Mouse (Mus musculus) T-helper 1 cell (primary cell): Measurements from ENCODE around the gene Isoc2b.
"Not testable (repeated sequence)": the region's sequence is repeated elsewhere in the genome, so short reads cannot be mapped to it uniquely, and the experiment has no call there.

Experiments
- in situ Hi-C: fragments of 300-600 bp; cut with MboI, MseI; formaldehyde crosslinking; loops from one replicate; pipeline ENCODE4 v1.15.1; 2025; ENCODE audit warnings: high pct_unique_total_duplicates

Isoc2b gene

GRCm38 (mm10) chr7:4870133-4870532, at the start of gene Isoc2b:
Isoc2b (minus strand) TSS chr7:4870258.
- in situ Hi-C loops: loop anchor here (5.0 kb wide), 1 partner anchor 423 kb away; the partner anchor contains the start of gene Rdh13

GRCm38 (mm10) chr7:4919096-4919495, 49.0 kb upstream of the Isoc2b start:
- in situ Hi-C loops: no loop called here

- in situ Hi-C loops: no loop called here
Observed at GRCm38 (mm10) chr7:4918681-4919080, 48.6 kb upstream of the Isoc2b start.

- in situ Hi-C loops: no loop called here
Observed at GRCm38 (mm10) chr7:4917494-4917893, 47.4 kb upstream of the Isoc2b start.

- in situ Hi-C loops: no loop called here
Observed at GRCm38 (mm10) chr7:4915669-4916416, 45.8 kb upstream of the Isoc2b start.

GRCm38 (mm10) chr7:4915007-4915665, 45.1 kb upstream of the Isoc2b start, which contains the start of gene Zfp628:
Zfp628 (plus strand) TSS chr7:4915217.
- in situ Hi-C loops: no loop called here

GRCm38 (mm10) chr7:4912248-4912647, 42.2 kb upstream of the Isoc2b start:
- in situ Hi-C loops: no loop called here

GRCm38 (mm10) chr7:4911561-4911960, 41.5 kb upstream of the Isoc2b start:
- in situ Hi-C loops: no loop called here

GRCm38 (mm10) chr7:4906466-4906950, 36.5 kb upstream of the Isoc2b start, which contains the start of gene Gm36210:
Gm36210 (minus strand) TSS chr7:4906516.
- in situ Hi-C loops: no loop called here

GRCm38 (mm10) chr7:4902404-4902803, 32.3 kb upstream of the Isoc2b start:
- in situ Hi-C loops: no loop called here

- in situ Hi-C loops: no loop called here
Observed at GRCm38 (mm10) chr7:4901171-4901570, 31.1 kb upstream of the Isoc2b start.

- in situ Hi-C loops: no loop called here
Observed at GRCm38 (mm10) chr7:4900523-4900851, 30.4 kb upstream of the Isoc2b start.

GRCm38 (mm10) chr7:4899649-4900522, 29.8 kb upstream of the Isoc2b start:
- in situ Hi-C loops: loop anchor here (5.0 kb wide), 1 partner anchor 78 kb away; no protein-coding TSS in a partner anchor

GRCm38 (mm10) chr7:4898851-4899648, 29.0 kb upstream of the Isoc2b start:
- in situ Hi-C loops: loop anchor here (5.0 kb wide), 1 partner anchor 77 kb away; no protein-coding TSS in a partner anchor

GRCm38 (mm10) chr7:4895186-4895585, 25.1 kb upstream of the Isoc2b start:
- in situ Hi-C loops: loop anchor here (5.0 kb wide), 1 partner anchor 73 kb away; no protein-coding TSS in a partner anchor

GRCm38 (mm10) chr7:4886680-4887079, 16.6 kb upstream of the Isoc2b start:
- in situ Hi-C loops: no loop called here

GRCm38 (mm10) chr7:4879036-4879435, 9.0 kb upstream of the Isoc2b start:
- in situ Hi-C loops: not testable (repeated sequence)

- in situ Hi-C loops: no loop called here
Observed at GRCm38 (mm10) chr7:4878186-4878585, 8.1 kb upstream of the Isoc2b start.

GRCm38 (mm10) chr7:4877226-4877625, 7.2 kb upstream of the Isoc2b start:
- in situ Hi-C loops: no loop called here

GRCm38 (mm10) chr7:4876753-4877221, 6.7 kb upstream of the Isoc2b start, which contains the start of gene Isoc2a:
Isoc2a (plus strand) TSS chr7:4877153.
- in situ Hi-C loops: no loop called here
